ENCODE assay signal across 24 mouse cellular contexts in the genomic region with DNA sequence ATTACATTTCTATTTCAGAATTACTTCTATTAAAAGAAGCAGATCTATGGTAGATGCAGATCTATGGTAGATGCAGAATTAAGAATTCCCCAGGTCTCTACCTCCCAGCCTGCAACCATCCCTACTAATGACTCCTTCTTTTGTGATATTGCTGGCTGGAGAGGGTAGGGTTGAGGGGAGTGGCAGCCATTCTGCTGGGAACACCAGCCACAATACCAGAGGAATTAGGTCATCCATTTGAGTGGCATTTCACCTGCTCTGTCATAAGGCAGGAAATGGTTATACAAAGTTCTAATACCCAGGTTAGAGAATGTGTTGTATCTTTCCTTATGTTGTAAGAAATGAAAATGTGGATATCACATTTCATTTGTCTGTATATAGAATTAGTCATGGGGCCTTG. TPM values are rescaled to one million over a fixed set of nuclear protein-coding genes. Genes with fewer than 3 reads are reported as not detected.
DNase-seq lines count a peak whose midpoint lies in the region; ATAC-seq and TF ChIP-seq lines count a peak whose summit lies in the region.
"Had no signal": no experiment of that assay in that cellular context is flagged by ENCODE, and none has a peak within 500 bp of the region (broad histone marks: within the 10 kb centered on the region; RNA-seq: fewer than 3 reads in every experiment).

No protein-coding gene starts in this region.

- ATAC-seq in intestine, embryonic 16.5 days = 0 out of 2 replicates have a peak, but pooled peaks have one; percentile 46
- ATAC-seq in stomach, postnatal 0 days (ENCODE audit: low FRiP score, low TSS enrichment) = peak; percentile 92
- ATAC-seq: forebrain, embryonic 14.5 days; forebrain, embryonic 16.5 days had no signal

- H3K27ac ChIP-seq in cerebellum, adult 2 months (ENCODE audit: insufficient read depth, low read length) = peak overlapping the region; percentile 89; the same call in 1 of the 2 replicates
- H3K27ac ChIP-seq in intestine, embryonic 16.5 days (ENCODE audit: low read length) = no peak overlapping the region
- H3K27ac ChIP-seq in stomach, postnatal 0 days (replicated peaks) = no peak overlapping the region
- H3K27ac ChIP-seq: embryonic facial prominence, embryonic 13.5 days; embryonic facial prominence, embryonic 15.5 days; forebrain, embryonic 10.5 days; forebrain, embryonic 12.5 days had no signal

- no peak overlapping the region for H3K4me3 ChIP-seq in cerebellum, adult 2 months (replicated peaks; ENCODE audit: insufficient read depth, low read depth, low read length)
- H3K4me3 ChIP-seq in intestine, embryonic 16.5 days (ENCODE audit: low read length) = no peak overlapping the region
- no peak overlapping the region for H3K4me3 ChIP-seq in stomach, postnatal 0 days (ENCODE audit: low read depth, low read length)
- H3K4me3 ChIP-seq: embryonic facial prominence, embryonic 13.5 days; embryonic facial prominence, embryonic 15.5 days; erythroblast, embryonic 14.5 days; forebrain, embryonic 10.5 days; forebrain, embryonic 12.5 days had no signal

- H3K9ac ChIP-seq in intestine, embryonic 16.5 days (ENCODE audit: low read depth, low read length) = no peak overlapping the region
- no peak overlapping the region for H3K9ac ChIP-seq in stomach, postnatal 0 days (ENCODE audit: low read length)
- H3K9ac ChIP-seq: embryonic facial prominence, embryonic 13.5 days; embryonic facial prominence, embryonic 15.5 days; forebrain, embryonic 12.5 days had no signal

- no peak for TF ChIP-seq EP300 in stomach, postnatal 0 days (optimal IDR thresholded peaks at IDR 0.05)

- H3K27me3 ChIP-seq in cerebellum, adult 2 months (ENCODE audit: control insufficient read depth, insufficient read depth, low read length) = no peaks in the 10 kb centered on the region
- no peaks in the 10 kb centered on the region for H3K27me3 ChIP-seq in intestine, embryonic 16.5 days (replicated peaks; ENCODE audit: control insufficient read depth, insufficient read depth, low read length)
- no peaks in the 10 kb centered on the region for H3K27me3 ChIP-seq in stomach, postnatal 0 days (ENCODE audit: control insufficient read depth, insufficient read depth, low read length)

- H3K9me3 ChIP-seq in intestine, embryonic 16.5 days (ENCODE audit: control insufficient read depth, low read length) = no peaks in the 10 kb centered on the region
- no peaks in the 10 kb centered on the region for H3K9me3 ChIP-seq in stomach, postnatal 0 days (ENCODE audit: control insufficient read depth, low read length)
- H3K9me3 ChIP-seq: embryonic facial prominence, embryonic 13.5 days; embryonic facial prominence, embryonic 15.5 days; forebrain, embryonic 10.5 days; forebrain, embryonic 12.5 days had no signal

- TF ChIP-seq CTCF in cerebellum, adult 2 months (IDR thresholded peaks at IDR 0.05; ENCODE audit: borderline replicate concordance, insufficient read depth, low read depth, low read length) = no peak
- no peak for TF ChIP-seq CTCF in stomach, postnatal 0 days (IDR thresholded peaks at IDR 0.05; ENCODE audit: low read depth)

- peaks cover 44% of the 10 kb centered on the region for H3K4me1 ChIP-seq in cerebellum, adult 2 months (ENCODE audit: control insufficient read depth, insufficient read depth, low read length)
- H3K4me1 ChIP-seq in intestine, embryonic 16.5 days (ENCODE audit: control insufficient read depth, insufficient read depth, low read length) = no peaks in the 10 kb centered on the region; the same call in 1 of the 2 replicates
- H3K4me1 ChIP-seq in stomach, postnatal 0 days (replicated peaks; ENCODE audit: control insufficient read depth, insufficient read depth) = no peaks in the 10 kb centered on the region; the same call in 1 of the 2 replicates
- H3K4me1 ChIP-seq: embryonic facial prominence, embryonic 13.5 days; embryonic facial prominence, embryonic 15.5 days; forebrain, embryonic 12.5 days had no signal

- no peak for DNase-seq in cerebellum, adult 2 months
- no peak for DNase-seq in cerebellum, adult 8-10 months
- peak; percentile 10 for DNase-seq in 3T3-L1 (ENCODE audit: low read depth, low spot score)
- peak; percentile 37 for DNase-seq in stomach, postnatal 0 days (ENCODE audit: low spot score)
- no peak for DNase-seq in testis, postnatal 14 days (ENCODE audit: low spot score)
- no peak for DNase-seq in right cerebral cortex, postnatal 25 days
- DNase-seq: adrenal gland, adult 2 months; adrenal gland, postnatal 10 days; adrenal gland, postnatal 25 days; cerebellum, adult 11 months; cerebellum, adult 18-20 months; cerebellum, adult 9-11 months; cerebellum, postnatal 14 days; cerebellum, postnatal 36 days; embryo, embryonic 11 days had no signal

- no peak overlapping the region for H3K4me2 ChIP-seq in intestine, embryonic 16.5 days (ENCODE audit: low read depth, low read length)
- H3K4me2 ChIP-seq in stomach, postnatal 0 days (replicated peaks; ENCODE audit: low read depth) = no peak overlapping the region
- H3K4me2 ChIP-seq: embryonic facial prominence, embryonic 13.5 days; embryonic facial prominence, embryonic 15.5 days; forebrain, embryonic 12.5 days had no signal

- TF ChIP-seq POLR2A in cerebellum, adult 2 months (IDR thresholded peaks at IDR 0.05; ENCODE audit: borderline replicate concordance, insufficient read depth, low read length) = no peak

- no peaks in the 10 kb centered on the region for H3K36me3 ChIP-seq in intestine, embryonic 16.5 days (ENCODE audit: control insufficient read depth, insufficient read depth, low read length)
- H3K36me3 ChIP-seq in stomach, postnatal 0 days (ENCODE audit: control insufficient read depth, insufficient read depth, low read length) = no peaks in the 10 kb centered on the region
- H3K36me3 ChIP-seq: embryonic facial prominence, embryonic 13.5 days; embryonic facial prominence, embryonic 15.5 days; forebrain, embryonic 10.5 days; forebrain, embryonic 12.5 days had no signal

RNA-seq across cellular contexts. Expression of a gene that starts 9.1 kb away (rescaled TPM):
- polyA plus RNA-seq in cerebellum, adult 2 months (2012; rRNA removed) = 3.8 and 4.2 TPM in 2 replicates
- 100 and 102 TPM in 2 replicates for polyA plus RNA-seq in intestine, embryonic 16.5 days (2015; fragmentation: Nextera tagmentation; extraction: Ambion mirVana)
- polyA plus RNA-seq in stomach, postnatal 0 days (2015; fragmentation: Nextera tagmentation; extraction: Ambion mirVana) = 3.4 and 3.5 TPM in 2 replicates
- polyA plus RNA-seq: C2C12; embryonic facial prominence, embryonic 13.5 days; erythroblast, embryonic 14.5 days had no signal

RNA-seq across cellular contexts. Expression of a gene that starts 29.5 kb away (rescaled TPM):
- 151 and 165 TPM in 2 replicates for polyA plus RNA-seq in cerebellum, adult 2 months (2012; rRNA removed)
- 1.9 and 2.1 TPM in 2 replicates for polyA plus RNA-seq in intestine, embryonic 16.5 days (2015; fragmentation: Nextera tagmentation; extraction: Ambion mirVana)
- polyA plus RNA-seq in stomach, postnatal 0 days (2015; fragmentation: Nextera tagmentation; extraction: Ambion mirVana) = 0.84 and 0.94 TPM in 2 replicates
- polyA plus RNA-seq: C2C12; erythroblast, embryonic 14.5 days had no signal

RNA-seq across cellular contexts. Expression of a gene that starts 33.1 kb away (rescaled TPM):
- 7.4 and 8.3 TPM in 2 replicates for polyA plus RNA-seq in cerebellum, adult 2 months (2012; rRNA removed)
- 6.2 and 7.0 TPM in 2 replicates for polyA plus RNA-seq in intestine, embryonic 16.5 days (2015; fragmentation: Nextera tagmentation; extraction: Ambion mirVana)
- polyA plus RNA-seq in stomach, postnatal 0 days (2015; fragmentation: Nextera tagmentation; extraction: Ambion mirVana) = 30.8 and 31.6 TPM in 2 replicates
- polyA plus RNA-seq: erythroblast, embryonic 14.5 days had no signal

RNA-seq across cellular contexts. Expression of a gene that starts 48.4 kb away (rescaled TPM):
- polyA plus RNA-seq in cerebellum, adult 2 months (2012; rRNA removed) = 1.1 and 2.4 TPM in 2 replicates
- 25.7 and 29.1 TPM in 2 replicates for polyA plus RNA-seq in intestine, embryonic 16.5 days (2015; fragmentation: Nextera tagmentation; extraction: Ambion mirVana)
- 38.1 and 45.4 TPM in 2 replicates for polyA plus RNA-seq in stomach, postnatal 0 days (2015; fragmentation: Nextera tagmentation; extraction: Ambion mirVana)
- polyA plus RNA-seq: C2C12; erythroblast, embryonic 14.5 days had no signal

RNA-seq across cellular contexts. Expression of a gene that starts 50.2 kb away (rescaled TPM):
- polyA plus RNA-seq in cerebellum, adult 2 months (2012; rRNA removed) = 78.8 and 109 TPM in 2 replicates
- polyA plus RNA-seq in intestine, embryonic 16.5 days (2015; fragmentation: Nextera tagmentation; extraction: Ambion mirVana) = 0.13 and 0.15 TPM in 2 replicates
- 0.11 TPM in 2 replicates for polyA plus RNA-seq in stomach, postnatal 0 days (2015; fragmentation: Nextera tagmentation; extraction: Ambion mirVana)
- polyA plus RNA-seq: erythroblast, embryonic 14.5 days had no signal

Comparison
In these comparisons a context has a peak if more than half of its experiments do, and no peak if none do; other contexts are left out.
1. DNase-seq: peak in 3T3-L1 (single experiment) and stomach, postnatal 0 days (single experiment); none in cerebellum, adult 2 months (0 of 2), cerebellum, adult 8-10 months (single experiment), testis, postnatal 14 days (single experiment) and right cerebral cortex, postnatal 25 days (single experiment).
2. RNA of a gene that starts 9.1 kb away (polyA plus RNA-seq): 100 to 102 TPM in intestine, embryonic 16.5 days; 3.8 to 4.2 TPM in cerebellum, adult 2 months and 3.4 to 3.5 TPM in stomach, postnatal 0 days; every median in the first group is over 10 times any median in the second.
3. RNA of a gene that starts 29.5 kb away (polyA plus RNA-seq): 151 to 165 TPM in cerebellum, adult 2 months; 1.9 to 2.1 TPM in intestine, embryonic 16.5 days and 0.84 to 0.94 TPM in stomach, postnatal 0 days; every median in the first group is over 10 times any median in the second.